Mouse (Mus musculus) cerebellum, adult 8-10 months (tissue): ENCODE results near the gene Mtss1l.
A peak's percentile ranks its signal among the peaks of the same experiment; 100 is the strongest.

ENCODE experiments used
- DNase-seq: peaks from one replicate; pipeline ENCODE4 v3.0.0; 2022

Gene Mtss1l

GRCm38 (mm10) chr8:110741816-110742451, 20.7 kb downstream of the Mtss1l start:
- no peak for DNase-seq

- no peak for DNase-seq
Measured at GRCm38 (mm10) chr8:110742452-110742818, 21.2 kb downstream of the Mtss1l start.

- no peak for DNase-seq
Measured at GRCm38 (mm10) chr8:110745162-110745561, 23.9 kb downstream of the Mtss1l start.

- no peak for DNase-seq
Measured at GRCm38 (mm10) chr8:110746661-110747060, 25.4 kb downstream of the Mtss1l start.

- DNase-seq = peak; percentile 72
Measured at GRCm38 (mm10) chr8:110749500-110750170, 28.4 kb downstream of the Mtss1l start.

- no peak for DNase-seq
Measured at GRCm38 (mm10) chr8:110750269-110750668, 29.0 kb downstream of the Mtss1l start.

- DNase-seq = no peak
Measured at GRCm38 (mm10) chr8:110751490-110751889, 30.2 kb downstream of the Mtss1l start.

- DNase-seq = no peak
Measured at GRCm38 (mm10) chr8:110754713-110755112, 33.4 kb downstream of the Mtss1l start.

GRCm38 (mm10) chr8:110755511-110756170, 34.4 kb downstream of the Mtss1l start:
- no peak for DNase-seq

- DNase-seq = no peak
Measured at GRCm38 (mm10) chr8:110756196-110756595, 34.9 kb downstream of the Mtss1l start.

- DNase-seq = no peak
Measured at GRCm38 (mm10) chr8:110760280-110760940, 39.1 kb downstream of the Mtss1l start.

GRCm38 (mm10) chr8:110761185-110761584, 39.9 kb downstream of the Mtss1l start:
- no peak for DNase-seq

GRCm38 (mm10) chr8:110761988-110762387, 40.7 kb downstream of the Mtss1l start:
- DNase-seq = no peak

- no peak for DNase-seq
Measured at GRCm38 (mm10) chr8:110764671-110765070, 43.4 kb downstream of the Mtss1l start.

- DNase-seq = no peak
Measured at GRCm38 (mm10) chr8:110767261-110767660, 46.0 kb downstream of the Mtss1l start.

- no peak for DNase-seq
Measured at GRCm38 (mm10) chr8:110772452-110772851, 51.2 kb downstream of the Mtss1l start.

- DNase-seq = no peak
Measured at GRCm38 (mm10) chr8:110774047-110774446, 52.8 kb downstream of the Mtss1l start.

- DNase-seq = no peak
Measured at GRCm38 (mm10) chr8:110774725-110775124, 53.4 kb downstream of the Mtss1l start.

GRCm38 (mm10) chr8:110775316-110775715, 54.0 kb downstream of the Mtss1l start:
- DNase-seq = no peak

- no peak for DNase-seq
Measured at GRCm38 (mm10) chr8:110775721-110776120, 54.4 kb downstream of the Mtss1l start.

- DNase-seq = no peak
Measured at GRCm38 (mm10) chr8:110776335-110776734, 55.1 kb downstream of the Mtss1l start.

GRCm38 (mm10) chr8:110779924-110780718, 58.8 kb downstream of the Mtss1l start:
- DNase-seq = no peak

GRCm38 (mm10) chr8:110785366-110785765, 64.1 kb downstream of the Mtss1l start:
- DNase-seq = no peak
